Mouse (Mus musculus) spleen, adult 12 weeks (tissue): ENCODE results near the gene Ager.

ENCODE experiments used
- DNase-seq: peaks from one replicate; pipeline ENCODE4 v3.0.0; 2022; ENCODE audit warnings: low spot score

Gene Ager

DNA sequence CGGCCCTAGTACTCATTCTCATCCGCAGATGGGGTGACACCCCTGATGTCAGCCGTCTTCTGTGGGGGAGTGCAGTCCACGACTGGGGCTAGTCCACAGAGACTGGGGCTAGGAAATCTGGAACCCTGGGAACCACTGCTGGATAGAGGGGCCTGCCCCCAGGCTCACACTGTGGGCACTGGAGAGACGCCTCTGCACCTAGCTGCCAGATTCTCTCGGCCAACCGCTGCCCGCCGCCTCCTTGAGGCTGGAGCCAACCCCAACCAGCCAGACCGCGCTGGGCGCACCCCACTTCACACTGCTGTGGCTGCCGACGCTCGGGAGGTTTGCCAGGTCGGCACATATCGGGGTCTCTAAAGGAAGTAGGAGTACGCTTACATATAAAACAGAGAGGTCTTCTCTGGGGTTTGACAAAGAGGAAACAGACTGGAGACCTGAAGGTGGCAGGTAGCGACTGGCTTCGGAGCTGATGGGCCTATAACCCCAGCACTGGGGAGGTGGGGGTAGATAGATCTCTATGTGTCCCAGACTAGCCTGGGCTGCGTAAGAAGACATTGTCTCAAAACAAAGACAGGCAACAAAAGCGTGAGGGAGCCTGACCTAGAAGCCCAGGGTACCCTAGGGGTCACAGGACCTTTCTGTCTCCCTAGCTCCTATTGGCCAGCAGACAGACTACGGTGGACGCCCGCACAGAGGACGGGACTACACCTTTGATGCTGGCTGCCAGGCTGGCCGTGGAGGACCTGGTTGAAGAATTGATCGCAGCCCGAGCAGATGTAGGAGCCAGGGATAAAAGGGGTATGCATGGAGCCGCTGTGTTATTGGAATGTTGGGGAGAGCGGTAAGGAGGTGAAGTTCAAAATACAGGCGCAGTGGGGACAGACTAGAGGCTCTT, 11.5 kb upstream of the Ager start:
- DNase-seq, result no peak

DNA sequence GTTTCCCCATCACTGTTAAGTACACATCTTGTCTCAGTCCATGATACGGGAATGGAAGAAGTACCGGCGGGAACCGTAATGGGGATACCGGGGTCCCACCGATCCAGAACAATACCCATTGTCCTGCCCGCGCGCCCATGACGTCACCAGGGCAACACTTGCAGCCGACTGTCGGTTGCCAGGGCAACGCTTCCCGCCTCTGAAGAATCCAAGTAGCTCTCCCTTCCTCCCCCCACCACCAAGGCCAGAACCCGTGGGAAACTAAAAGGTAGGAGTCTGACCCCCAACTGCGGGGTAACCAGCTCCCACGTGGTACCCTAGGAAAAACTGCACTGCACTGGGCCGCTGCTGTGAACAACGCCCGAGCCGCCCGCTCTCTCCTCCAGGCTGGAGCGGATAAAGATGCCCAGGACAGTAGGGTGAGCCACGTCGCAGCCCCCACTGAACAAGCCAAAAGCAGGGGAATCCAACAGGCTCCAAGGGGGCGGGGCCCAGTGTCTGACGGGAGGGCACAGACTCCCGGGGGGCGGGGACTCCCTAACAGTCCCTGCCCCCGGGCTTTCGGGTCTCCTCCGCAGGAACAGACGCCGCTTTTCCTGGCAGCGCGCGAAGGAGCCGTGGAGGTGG, 10.8 kb upstream of the Ager start:
- DNase-seq, result peak; percentile 40

DNA sequence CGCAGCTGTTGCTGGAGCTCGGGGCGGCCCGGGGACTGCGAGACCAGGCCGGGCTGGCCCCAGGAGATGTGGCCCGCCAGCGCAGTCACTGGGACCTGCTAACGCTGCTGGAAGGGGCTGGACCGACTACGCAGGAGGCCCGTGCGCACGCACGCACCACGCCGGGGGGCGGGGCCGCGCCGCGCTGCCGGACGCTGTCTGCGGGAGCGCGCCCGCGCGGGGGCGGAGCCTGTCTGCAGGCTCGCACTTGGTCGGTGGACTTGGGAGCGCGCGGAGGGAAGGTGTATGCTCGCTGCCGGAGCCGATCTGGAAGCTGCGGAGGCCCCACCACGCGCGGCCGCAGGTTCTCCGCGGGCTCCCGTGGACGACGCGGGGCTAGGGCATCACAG, 10.2 kb upstream of the Ager start:
- peak; percentile 98 for DNase-seq

DNA sequence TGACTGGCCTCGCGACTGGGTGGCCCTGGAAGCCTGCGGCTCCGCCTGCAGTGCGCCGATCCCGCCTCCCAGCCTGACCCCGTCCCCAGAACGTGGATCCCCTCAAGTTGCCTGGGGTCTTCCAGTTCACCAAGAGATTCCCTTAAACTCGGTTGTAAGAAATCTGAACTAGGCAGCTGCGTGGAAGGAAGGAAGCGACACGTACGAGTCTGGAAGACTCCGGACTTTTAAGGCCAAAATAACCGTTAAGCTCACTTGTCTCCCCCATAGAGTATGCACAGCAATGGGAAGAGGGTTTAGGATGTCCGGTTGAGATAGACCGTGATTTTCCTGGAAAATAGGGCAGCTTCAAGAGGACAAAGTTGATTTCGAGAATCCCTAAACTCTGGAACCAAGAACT, 9.8 kb upstream of the Ager start:
- DNase-seq, result no peak

DNA sequence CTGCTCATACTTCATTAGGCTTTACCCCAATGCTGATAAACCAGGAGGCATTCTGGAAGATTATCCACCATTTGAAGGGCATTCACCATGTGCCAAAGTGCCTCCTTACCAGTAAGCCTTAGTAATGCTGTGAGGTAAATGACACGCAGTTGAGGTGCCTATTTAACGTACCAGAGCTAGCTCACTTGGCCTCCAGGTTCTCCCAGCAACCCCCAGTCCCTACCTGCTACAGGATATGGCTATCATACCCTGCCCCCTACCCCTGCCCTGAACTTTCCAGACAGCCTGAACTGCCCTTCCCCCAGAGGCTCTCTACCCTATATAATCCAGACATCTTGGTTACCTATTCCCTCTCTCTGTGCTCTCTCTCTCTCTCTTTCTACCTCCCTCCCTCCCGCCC, 8.9 kb upstream of the Ager start:
- no peak for DNase-seq

DNA sequence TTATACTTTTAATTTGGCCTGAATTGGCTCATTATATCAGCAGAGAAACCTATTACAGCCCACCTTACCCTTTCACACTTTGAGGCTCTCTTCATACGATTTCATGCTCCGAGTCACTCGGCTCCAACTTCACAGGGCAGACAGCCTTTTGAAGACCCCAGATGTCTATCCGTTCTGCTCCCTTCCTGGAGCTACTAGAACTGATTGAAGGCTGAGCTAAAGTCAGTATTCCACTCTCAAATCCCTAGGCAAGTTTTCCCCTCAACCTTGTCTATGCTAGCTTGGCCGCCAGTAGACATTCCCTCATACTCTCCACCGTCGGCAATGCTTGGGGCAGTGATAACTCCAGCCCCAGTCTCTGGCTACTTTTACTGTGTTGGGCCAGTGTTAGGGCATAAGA, 8.5 kb upstream of the Ager start:
- DNase-seq, result no peak

DNA sequence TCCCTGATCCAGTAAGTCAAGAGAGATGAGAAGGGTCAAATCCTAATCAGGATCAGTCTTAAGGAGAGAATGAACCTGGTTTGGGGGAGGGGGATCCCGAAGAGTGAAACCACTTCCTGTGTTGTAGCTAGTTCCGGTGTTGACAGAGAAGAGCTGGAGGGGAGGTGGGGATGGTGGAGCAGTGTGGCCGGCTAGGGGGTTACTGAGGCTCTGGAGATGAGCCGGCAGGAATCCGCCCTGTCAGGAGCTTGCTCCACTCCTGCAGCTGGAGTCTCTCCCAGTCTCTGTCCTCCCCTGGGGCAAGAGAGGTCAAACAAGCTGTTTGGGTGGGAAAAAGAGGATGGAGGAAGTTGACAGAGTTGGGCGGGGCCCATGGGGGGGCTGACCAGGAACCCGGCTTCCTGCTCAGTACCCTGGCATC, 8.0 kb upstream of the Ager start, which contains the start of gene Gpsm3:
Gene Gpsm3 (plus strand): TSS at position 126 of the 421 bp plus-strand sequence.
- no peak for DNase-seq

DNA sequence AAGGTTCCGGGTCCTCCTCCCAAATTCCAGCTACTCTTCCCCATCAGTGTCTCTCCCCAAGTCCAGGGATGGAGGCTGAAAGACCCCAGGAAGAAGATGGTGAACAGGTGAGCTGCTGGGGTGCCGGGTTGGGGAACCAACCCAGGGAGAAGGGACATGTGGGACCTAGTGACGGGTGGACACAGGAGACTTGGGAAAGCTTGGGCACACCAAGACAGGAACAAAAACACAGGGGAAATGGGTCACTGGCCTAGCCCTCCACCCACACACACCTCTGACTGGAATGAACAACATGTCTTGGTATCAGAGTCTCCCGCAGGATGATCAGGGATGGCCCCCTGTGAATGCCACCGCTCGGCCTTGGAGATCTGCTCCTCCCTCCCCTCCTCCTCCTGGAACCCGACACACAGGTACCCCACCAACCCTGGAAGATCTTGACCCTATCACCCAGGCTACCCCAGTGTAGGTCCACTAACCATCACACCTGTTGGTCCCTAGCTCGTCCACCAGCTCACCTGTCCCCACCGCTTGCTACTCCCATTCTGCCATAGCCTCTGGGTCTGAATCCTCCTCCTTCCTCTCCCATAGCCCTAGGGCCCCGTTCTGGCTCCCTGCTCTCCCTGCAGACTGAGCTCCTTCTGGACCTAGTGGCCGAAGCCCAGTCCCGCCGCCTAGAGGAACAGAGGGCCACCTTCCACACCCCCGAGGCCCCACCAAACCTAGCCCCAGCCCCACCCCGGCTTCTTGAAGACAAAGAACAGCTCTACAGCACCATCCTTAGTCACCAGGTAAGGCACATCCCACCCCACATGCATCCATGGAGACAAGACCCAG, 7.3 kb upstream of the Ager start:
- no peak for DNase-seq

DNA sequence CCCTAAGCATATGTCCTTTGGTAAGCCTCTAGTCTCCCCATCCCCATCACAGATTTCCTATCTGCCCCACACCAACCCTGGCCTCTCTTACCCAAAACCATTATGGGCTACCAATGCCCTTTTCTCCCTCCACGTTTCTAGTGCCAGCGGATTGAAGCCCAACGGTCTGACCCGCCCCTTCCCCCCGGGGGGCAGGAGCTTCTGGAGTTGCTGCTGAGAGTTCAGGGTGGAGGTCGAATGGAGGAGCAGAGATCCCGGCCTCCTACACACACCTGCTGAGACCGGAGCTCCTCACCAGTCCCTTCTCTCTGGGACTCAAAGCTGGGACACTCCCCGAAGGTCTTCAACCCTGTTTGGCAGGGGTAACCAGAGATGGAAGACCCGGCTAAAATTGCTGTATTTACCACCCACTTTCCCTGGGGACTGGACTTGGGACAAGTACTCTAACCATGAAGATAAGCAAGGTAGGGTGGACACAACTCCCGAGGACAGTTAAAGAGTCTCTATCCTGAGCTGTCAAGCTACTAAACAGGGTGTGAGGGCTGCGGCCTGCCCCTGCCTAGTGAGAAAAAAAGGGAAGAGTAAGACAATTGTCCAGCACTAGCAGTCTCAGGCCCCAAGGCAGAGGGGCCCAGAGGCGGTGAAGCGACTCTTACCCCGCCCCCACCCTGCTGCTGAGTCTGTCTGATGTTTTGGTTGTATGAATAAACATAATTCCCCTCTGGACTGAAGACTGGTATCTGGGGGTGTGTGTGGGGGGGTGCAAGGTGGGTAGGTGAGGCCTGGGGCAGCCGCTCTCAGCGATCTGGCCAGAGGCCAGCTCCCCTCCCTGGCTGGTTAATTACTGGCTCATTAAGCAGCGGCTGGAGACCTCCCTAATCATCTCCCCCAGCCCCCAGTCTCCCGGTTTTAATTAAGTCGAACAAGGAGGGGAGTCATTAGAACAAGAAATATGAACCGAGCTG, 6.4 kb upstream of the Ager start, which contains the start of gene Pbx2:
Gene Pbx2 (plus strand): TSS at position 238 of the 965 bp plus-strand sequence.
- DNase-seq, result no peak

DNA sequence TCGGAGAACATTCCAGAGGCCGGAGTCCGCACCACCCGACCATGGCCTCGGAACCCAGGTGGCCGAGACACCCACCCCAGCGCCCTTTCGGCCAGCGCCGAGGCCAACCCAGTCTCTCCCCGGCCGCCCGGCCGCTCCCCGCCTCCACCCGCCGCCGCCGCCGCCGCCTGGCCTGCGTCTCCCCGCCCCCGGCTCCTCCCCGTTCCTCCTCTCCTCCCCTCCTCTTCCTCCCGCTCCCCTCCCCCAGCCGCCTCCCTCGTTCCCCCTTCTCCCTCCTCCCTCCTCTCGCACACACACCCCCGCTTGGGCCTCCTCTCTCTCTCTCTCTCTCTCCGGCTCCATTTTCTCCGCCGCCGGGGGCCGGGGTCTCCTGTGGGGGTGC, 5.7 kb upstream of the Ager start:
- peak; percentile 73 for DNase-seq

DNA sequence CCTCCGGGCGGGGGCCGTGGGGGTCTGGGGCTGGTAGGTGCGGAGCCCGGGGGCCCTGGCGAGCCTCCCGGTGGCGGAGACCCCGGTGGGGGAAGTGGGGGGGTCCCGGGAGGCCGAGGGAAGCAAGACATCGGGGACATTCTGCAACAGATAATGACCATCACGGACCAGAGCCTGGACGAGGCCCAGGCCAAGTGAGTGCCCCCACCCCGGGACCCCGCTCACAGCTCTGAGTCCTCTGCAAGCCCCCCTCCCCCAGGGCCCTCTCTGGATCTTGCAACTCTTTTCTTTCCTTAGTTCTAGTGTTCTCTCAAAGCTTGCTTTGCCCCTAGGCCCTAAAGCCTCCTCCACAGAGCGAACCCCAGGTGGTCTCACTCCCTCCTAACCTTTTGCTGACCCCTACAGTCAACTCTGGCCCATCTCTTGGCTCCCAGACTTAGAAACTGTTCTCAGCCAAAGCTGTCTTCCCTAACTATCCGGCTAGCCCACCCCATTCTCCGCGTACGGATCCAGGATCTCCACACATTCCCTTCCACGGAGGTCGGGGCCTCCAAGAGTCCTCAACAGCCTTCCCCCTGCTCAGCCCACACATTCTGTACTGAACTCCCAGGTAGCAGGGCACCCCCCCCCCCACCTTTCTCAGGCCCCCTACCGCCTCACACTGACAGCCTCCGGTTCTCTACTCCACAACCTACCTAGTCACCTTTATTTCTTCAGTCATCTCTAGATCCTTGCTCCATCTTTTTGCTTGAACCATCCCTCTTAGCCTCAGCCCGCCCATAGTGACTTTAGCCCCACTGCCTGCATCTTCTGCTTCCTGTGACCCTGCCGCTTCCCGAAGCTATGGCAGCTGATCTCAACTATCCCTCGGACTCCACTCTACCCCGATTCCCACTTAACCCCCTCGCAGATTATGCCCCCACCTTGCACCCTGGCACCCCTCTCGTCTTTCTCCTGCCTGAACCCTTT, 4.8 kb upstream of the Ager start:
- no peak for DNase-seq

DNA sequence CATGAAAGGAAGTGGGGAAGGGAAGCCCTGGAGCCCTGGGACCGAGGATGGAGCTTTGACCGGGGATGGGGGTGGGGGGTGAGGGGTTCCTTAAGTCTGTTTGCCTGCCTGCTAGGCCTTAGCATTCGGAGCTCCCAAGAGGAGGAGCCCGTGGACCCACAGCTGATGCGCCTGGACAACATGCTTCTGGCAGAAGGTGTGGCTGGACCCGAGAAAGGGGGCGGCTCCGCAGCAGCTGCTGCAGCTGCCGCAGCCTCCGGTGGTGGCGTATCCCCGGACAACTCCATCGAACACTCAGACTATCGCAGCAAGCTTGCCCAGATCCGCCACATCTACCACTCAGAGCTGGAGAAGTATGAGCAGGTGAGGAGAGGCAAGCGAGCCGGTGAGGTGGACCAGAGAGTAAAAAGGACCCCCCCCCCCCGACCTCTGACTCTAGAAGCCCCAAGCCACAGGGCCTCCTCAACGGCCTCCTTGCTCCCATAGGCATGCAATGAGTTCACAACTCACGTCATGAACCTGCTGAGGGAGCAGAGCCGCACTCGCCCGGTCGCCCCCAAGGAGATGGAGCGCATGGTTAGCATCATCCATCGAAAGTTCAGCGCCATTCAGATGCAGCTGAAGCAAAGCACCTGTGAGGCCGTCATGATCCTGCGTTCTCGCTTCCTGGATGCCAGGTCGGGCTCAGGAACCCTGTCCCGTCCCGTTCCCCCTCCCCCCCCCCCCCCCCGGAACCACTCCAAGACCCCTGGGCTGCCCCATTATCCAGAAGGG, 3.7 kb upstream of the Ager start:
- no peak for DNase-seq

DNA sequence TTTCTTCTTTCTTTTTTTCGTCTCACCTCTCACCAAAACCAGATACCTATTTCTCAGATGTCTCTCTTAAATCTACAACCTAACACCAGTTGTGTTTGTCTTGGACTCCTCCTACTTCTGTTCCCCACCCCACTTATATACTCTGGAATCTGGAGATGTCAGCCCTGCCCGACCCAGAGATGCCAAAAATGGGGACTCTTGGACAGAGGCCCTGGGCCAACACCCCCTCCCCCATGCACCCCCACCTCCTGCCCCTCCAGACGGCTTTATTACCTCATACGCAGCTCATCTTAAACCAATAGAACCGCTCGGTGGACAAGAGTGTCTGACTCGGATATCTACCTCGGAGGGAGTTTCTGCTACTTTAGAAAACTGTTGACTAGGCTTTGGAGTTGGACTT, 1.6 kb upstream of the Ager start:
- no peak for DNase-seq

DNA sequence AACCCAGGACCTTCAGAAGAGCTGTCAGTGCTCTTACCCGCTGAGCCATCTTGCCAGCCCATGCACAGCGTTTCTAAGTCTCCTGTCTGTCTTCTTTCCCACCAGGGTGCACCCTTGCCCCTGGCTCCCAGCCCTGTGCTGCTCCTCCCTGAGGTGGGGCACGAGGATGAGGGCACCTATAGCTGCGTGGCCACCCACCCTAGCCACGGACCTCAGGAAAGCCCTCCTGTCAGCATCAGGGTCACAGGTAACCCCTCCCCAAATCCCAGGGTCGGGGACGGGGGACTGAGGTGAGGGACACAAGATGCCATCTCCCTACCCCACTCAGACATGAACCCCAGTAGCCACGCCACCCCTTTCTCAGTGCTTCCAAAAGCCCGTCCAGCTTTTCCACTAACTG, 2.2 kb downstream of the Ager start:
- DNase-seq, result no peak

DNA sequence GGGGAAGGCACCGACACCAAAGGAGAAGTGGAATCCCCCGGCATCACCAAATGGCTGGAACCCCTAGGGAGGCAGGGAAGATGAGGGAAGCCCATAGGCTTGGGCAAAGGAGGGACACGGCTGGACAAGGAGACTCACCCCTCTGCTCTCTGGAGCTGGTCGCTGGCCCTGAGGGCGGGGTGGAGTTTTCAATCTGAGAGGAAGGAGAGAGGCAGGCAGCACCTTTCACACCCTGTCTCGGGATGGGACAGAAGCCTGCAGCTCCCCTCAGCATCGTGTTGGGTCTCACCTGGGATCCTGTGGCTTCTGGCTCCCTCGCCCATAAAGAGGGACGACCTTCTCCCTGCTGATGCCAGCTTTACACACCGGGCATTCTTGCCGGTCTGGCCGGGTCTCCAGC, 4.1 kb downstream of the Ager start:
- no peak for DNase-seq

DNA sequence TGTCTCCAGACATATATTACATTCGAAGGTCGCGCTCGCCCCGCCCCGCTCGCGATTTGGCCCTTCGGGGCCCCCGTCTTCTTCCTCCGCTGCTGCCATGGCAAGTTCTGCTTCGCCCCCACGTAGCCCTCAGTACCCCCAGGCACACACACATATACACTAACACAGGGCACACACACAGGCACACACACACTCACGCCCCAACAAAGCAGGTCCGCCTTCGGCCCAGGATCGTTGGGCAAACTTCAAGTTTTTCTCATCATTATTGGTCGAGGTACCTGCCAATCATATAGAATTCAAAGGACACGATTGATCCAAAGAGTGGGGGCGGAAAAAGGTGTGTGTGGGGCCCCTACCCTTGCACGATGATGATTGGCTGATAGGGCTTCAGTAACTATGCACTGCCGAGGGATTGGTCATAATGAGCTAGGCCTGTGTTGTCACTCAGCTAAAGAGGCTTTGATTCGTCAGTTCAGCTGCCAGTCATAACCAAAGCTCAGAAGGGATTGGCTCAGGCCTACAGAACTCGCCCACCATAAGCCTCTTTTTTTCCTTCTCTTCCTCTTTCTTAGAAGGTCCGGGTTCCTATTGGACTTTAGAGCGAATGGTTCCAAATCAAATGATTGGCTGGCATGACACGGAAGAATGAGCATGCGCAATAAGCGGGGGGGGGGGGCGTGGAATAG, 5.9 kb downstream of the Ager start, which contains the start of gene Rnf5:
Gene Rnf5 (minus strand): TSS at position 316 of the 686 bp plus-strand sequence.
- peak; percentile 95 for DNase-seq

DNA sequence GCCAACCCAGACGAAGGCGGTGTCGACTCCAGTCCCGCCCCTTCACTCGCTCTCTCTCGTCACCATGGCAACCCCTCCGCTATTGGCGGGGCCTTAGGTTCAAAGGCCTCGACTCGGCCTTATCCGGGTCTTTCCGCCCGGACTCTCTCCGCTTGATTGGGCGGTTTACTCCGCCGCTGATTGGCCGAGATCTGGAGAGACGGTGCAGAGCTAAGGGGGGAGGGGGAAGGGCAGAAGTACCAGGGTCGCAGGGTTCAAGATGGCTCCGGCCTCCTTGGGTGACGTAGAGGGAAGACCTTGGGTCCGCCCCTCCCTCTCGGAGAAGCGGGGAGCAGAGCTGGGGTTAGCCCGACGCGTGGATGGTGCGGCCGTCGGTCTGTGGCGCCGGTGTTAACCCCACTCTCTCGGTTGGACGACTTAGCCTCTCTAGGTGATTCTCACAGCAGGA, 6.4 kb downstream of the Ager start, which contains the start of gene Agpat1:
Gene Agpat1 (plus strand): TSS at position 202 of the 448 bp plus-strand sequence.
- DNase-seq, result peak; percentile 92

DNA sequence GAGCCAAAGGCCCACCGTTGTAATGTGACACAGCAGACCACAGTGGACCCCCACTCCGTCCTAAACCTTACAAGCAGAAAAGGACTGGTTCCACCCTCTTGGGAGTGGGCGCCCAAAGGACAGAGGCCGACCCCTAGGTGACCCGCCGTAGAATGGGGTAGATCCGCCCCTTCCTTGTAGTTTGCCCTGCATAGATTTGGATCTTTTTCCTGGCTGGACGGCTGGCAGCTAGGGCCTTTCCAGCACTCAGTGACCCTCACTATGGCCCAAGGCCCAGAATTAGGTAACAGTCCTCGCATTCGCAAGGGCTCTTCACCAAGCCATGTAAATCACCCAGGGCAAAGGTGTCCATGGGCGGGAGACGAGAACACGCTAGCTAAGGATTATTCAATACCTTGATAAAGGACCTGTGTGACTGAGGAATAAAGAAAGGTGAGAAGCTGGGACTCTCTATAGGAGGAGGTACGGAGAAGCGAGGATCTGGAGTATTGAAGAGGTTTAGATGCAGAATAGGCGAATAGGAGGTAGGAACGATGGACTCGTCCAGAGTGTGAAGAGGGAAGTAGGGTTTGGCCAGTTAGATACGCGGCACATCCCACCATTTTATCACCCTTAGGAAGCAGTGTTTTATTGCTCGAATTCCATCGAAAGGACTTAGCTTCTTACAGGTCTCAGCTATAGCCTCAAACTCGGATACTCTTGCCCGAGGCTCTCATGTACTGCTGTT, 7.0 kb downstream of the Ager start:
- DNase-seq, result no peak
